Comparison of ENCODE assay signal across 8 mouse cellular contexts in genomic region chr6:72898244-72899200, GRCm38 (mm10). TPM values are rescaled to one million over a fixed set of nuclear protein-coding genes. Genes with fewer than 3 reads are reported as not detected.
DNase-seq lines count a peak whose midpoint lies in the region; ATAC-seq and TF ChIP-seq lines count a peak whose summit lies in the region.

No protein-coding gene starts in this region.

- POLR2A ChIA-PET in Patski (lab: Charles Lee) = no interaction called here

- no peaks in the 10 kb centered on the region for H3K27me3 ChIP-seq in Patski
- no peaks in the 10 kb centered on the region for H3K27me3 ChIP-seq in hindbrain, embryonic 14.5 days (ENCODE audit: control insufficient read depth, insufficient read depth, low read length)

- under 1% methylated on average over 36 of the region's 71 CpGs for WGBS in hindbrain, embryonic 14.5 days

- ATAC-seq in Patski = peak; percentile 10
- peak; percentile 53 for ATAC-seq in hindbrain, embryonic 14.5 days (ENCODE audit: low FRiP score)
- ATAC-seq in megakaryocyte progenitor cell, adult 5-6 weeks (replicated peaks; ENCODE audit: poor library complexity) = peak; percentile 54

- H3K9ac ChIP-seq in hindbrain, embryonic 14.5 days = peak overlapping the region; percentile 99

- peak overlapping the region; percentile 97 for H3K27ac ChIP-seq in hindbrain, embryonic 14.5 days

- peaks cover 24% of the 10 kb centered on the region for H3K4me1 ChIP-seq in hindbrain, embryonic 14.5 days (replicated peaks; ENCODE audit: control insufficient read depth, insufficient read depth, low read length)

- TF ChIP-seq CTCF in Patski (IDR thresholded peaks at IDR 0.05) = no peak

- DNase-seq in Patski (ENCODE audit: low read depth, low spot score) = no peak
- DNase-seq in cerebellum, adult 9-11 months = peak; percentile 61
- DNase-seq in frontal cortex, postnatal 10 days (ENCODE audit: low spot score in 2 of 2) = peak; percentile 29 to 65
- DNase-seq in hindbrain, embryonic 14.5 days (ENCODE audit: low spot score) = peak; percentile 50
- DNase-seq in left cerebral cortex, postnatal 14 days (ENCODE audit: low spot score in 2 of 2) = peak; percentile 32 to 59
- peak; percentile 58 for DNase-seq in right cerebral cortex, postnatal 14 days
- DNase-seq in urinary bladder, postnatal 25 days (ENCODE audit: low spot score) = peak; percentile 62

- peaks cover 4% of the 10 kb centered on the region; the same call in 1 of the 2 replicates for H3K36me3 ChIP-seq in hindbrain, embryonic 14.5 days (replicated peaks; ENCODE audit: control insufficient read depth, insufficient read depth)

- CTCF ChIA-PET in Patski (lab: Charles Lee) = no interaction called here

- in situ Hi-C loops in Patski (cut with MboI; ENCODE audit: low pct_unique_long_range_greater_than_20kb) = no loop called here

- intact Hi-C loops in left cerebral cortex, postnatal 14 days (cut with DNase I) = no loop called here

- H3K4me2 ChIP-seq in hindbrain, embryonic 14.5 days (replicated peaks) = peak overlapping the region; percentile 80

- H3K4me3 ChIP-seq in hindbrain, embryonic 14.5 days (replicated peaks; ENCODE audit: low read length) = peak overlapping the region; percentile 97

- no peaks in the 10 kb centered on the region for H3K9me3 ChIP-seq in hindbrain, embryonic 14.5 days (ENCODE audit: control insufficient read depth, low read length)

RNA-seq across cellular contexts. Expression of gene Kcmf1, which starts 1.3 kb away (rescaled TPM):
- polyA plus RNA-seq in Patski (2021) = 98.3 TPM
- 41.1 and 43.1 TPM in 2 replicates for polyA plus RNA-seq in hindbrain, embryonic 14.5 days (2014; fragmentation: Nextera tagmentation; extraction: Ambion mirVana)
- 10 to 100 TPM; 62.3 to 62.5 TPM for total RNA-seq in left cerebral cortex, postnatal 14 days (2021)
- total RNA-seq in megakaryocyte progenitor cell, adult 5-6 weeks (2015) = 60.0 and 63.8 TPM in 2 replicates
- total RNA-seq in megakaryocyte progenitor cell, adult 5-6 weeks (2017) = 105 and 113 TPM in 2 replicates
